Mouse (Mus musculus): ENCODE measurements at regions not wholly inside any gene's neighbourhood (a gene's known extent, or its start where the extent isn't known, plus 50 kb on each side); places are given as distances from the start of the nearest gene placed in this dataset.

DNA sequence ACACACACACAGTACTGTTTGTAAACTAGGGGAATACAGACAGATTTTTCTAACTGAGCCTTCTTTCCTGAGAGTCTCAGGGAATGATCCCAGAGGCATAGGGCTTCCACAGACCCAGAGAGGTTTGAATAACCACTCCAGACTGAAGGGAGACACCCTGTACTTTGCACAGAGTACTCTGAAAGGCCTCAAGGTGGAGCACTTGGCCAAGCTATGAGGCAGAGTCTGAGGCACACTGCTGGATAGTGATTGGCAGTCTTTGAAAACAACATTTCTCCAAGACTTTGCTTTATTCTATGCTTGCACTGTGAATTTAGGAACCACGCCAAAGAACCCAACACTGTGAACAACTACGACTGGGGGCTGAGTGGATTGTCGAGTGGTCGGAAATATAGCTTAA lies 192.1 kb upstream of the Fam241a start:
- Histone ChIP-seq H3K27me3 (no peaks in the 10 kb centered on the region), H3K36me3 (no peaks in the 10 kb centered on the region), H3K4me3 (no peak overlapping the region), H3K9me3 (no peaks in the 10 kb centered on the region), H3K4me1 (no peaks in the 10 kb centered on the region), H3K4me2 (replicated peaks) (no peak overlapping the region), H3K27ac (no peak overlapping the region), H3K9ac (no peak overlapping the region)
- ATAC-seq (ENCODE audit: insufficient number of reproducible peaks, insufficient read depth, low FRiP score, low TSS enrichment) = peak; percentile 87; the same call in 1 of the 2 replicates
- WGBS = 44% methylated on average over 4 of the region's 4 CpGs

DNA sequence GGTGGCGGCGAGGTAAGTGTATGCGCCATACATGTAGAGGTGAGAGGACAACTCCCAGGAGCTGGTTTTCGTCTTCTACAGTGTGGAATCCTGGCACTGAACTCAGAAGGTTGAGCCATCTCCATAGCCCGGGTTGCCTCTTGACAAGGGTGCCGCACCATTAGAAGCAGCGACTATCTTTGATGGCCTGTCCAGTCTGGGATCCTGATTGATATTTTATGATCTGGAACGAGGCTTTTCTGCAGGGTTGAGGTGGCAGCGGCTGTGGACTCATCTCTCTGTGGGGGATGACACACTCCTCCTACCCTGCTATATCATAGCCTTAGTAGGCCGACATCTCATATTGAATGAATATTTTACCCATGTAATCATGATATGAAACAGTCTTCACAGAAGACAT lies 191.0 kb upstream of the Fam241a start:
- no peaks in the 10 kb centered on the region for H3K27me3 ChIP-seq
- H3K27ac ChIP-seq = no peak overlapping the region
- H3K36me3 ChIP-seq = no peaks in the 10 kb centered on the region
- ATAC-seq (ENCODE audit: insufficient number of reproducible peaks, insufficient read depth, low FRiP score, low TSS enrichment) = no peak
- WGBS = 87% methylated on average over 10 of the region's 10 CpGs
- no peak overlapping the region for H3K4me3 ChIP-seq
- H3K9me3 ChIP-seq = no peaks in the 10 kb centered on the region
- H3K9ac ChIP-seq = no peak overlapping the region
- no peak overlapping the region for H3K4me2 ChIP-seq (replicated peaks)
- H3K4me1 ChIP-seq = no peaks in the 10 kb centered on the region

DNA sequence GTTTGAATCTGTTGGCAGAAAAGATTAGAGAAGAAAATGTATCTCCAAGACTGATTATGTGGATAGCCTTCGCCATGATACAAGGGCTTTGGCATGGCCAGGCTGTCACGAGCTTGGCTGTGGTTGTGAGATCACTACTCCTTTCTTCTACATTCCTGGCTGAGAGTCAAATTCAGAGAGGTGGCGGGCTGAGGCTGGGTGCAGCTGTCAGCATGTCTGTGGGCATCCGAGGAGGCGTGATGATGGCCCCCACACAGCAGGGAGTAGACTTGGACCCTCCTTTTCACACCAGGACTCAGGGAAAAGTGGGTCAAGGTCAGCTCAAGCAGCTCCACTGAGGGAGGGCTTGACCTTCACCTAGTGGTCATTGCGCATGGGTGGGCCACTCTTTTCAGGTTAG lies 186.3 kb upstream of the Fam241a start:
- H3K36me3 ChIP-seq = no peaks in the 10 kb centered on the region
- 79% methylated on average over 6 of the region's 6 CpGs for WGBS
- no peak overlapping the region for H3K9ac ChIP-seq
- no peak overlapping the region for H3K27ac ChIP-seq
- H3K27me3 ChIP-seq = no peaks in the 10 kb centered on the region
- H3K4me1 ChIP-seq = no peaks in the 10 kb centered on the region
- H3K4me2 ChIP-seq (replicated peaks) = no peak overlapping the region
- no peak overlapping the region for H3K4me3 ChIP-seq
- no peak for ATAC-seq (ENCODE audit: insufficient number of reproducible peaks, insufficient read depth, low FRiP score, low TSS enrichment)
- no peaks in the 10 kb centered on the region for H3K9me3 ChIP-seq

DNA sequence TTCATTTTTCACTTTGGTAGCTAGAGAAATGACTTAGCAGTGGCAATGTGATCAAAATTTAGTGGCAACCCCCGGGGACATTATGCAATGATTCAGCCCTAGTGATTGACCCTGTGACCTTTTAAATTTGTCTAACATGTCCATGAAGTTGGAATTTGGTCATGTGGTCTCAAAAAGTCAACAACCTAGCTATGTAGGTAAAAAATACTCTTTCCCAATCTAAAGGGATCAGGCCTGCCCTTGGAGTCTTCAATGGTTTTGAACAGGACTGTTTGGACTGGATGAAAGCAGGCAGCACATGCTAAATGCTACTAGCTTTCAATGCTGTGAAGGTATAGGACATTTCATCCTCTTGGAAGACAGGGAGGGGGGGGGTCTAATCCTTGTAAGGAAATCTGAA lies 185.3 kb upstream of the Fam241a start:
- H3K4me3 ChIP-seq = no peak overlapping the region
- no peaks in the 10 kb centered on the region for H3K27me3 ChIP-seq
- no peaks in the 10 kb centered on the region for H3K4me1 ChIP-seq
- no peak overlapping the region for H3K9ac ChIP-seq
- no peak for ATAC-seq (ENCODE audit: insufficient number of reproducible peaks, insufficient read depth, low FRiP score, low TSS enrichment)
- no peak overlapping the region for H3K4me2 ChIP-seq (replicated peaks)
- no peak overlapping the region for H3K27ac ChIP-seq
- no peaks in the 10 kb centered on the region for H3K36me3 ChIP-seq
- 57% methylated on average over 1 of the region's 1 CpGs for WGBS
- no peaks in the 10 kb centered on the region for H3K9me3 ChIP-seq

DNA sequence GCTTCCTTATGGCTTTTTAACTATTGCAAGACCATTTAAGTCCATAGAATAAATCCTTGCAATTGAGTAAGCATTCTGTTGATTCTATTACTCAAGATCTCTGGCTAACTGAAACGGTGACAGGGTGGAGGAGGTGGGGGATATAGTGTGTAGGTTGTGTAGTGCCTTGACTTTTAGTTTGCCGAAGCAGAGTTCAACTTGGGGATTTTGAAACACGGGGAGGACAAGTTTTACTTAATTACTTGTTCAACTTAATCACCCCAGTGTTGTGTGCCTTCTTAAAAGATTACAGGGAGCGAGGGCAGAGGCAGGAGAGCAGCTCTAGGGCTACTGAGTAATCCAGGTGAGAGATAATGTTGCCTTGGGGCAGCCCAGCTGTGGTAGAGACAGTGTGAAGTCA lies 171.7 kb upstream of the Fam241a start:
- no peak for ATAC-seq (ENCODE audit: insufficient number of reproducible peaks, insufficient read depth, low FRiP score, low TSS enrichment)
- Histone ChIP-seq H3K9me3 (no peaks in the 10 kb centered on the region), H3K4me1 (no peaks in the 10 kb centered on the region), H3K9ac (no peak overlapping the region), H3K27ac (no peak overlapping the region), H3K36me3 (no peaks in the 10 kb centered on the region), H3K27me3 (no peaks in the 10 kb centered on the region), H3K4me3 (no peak overlapping the region), H3K4me2 (replicated peaks) (no peak overlapping the region)
- WGBS = 67% methylated on average over 4 of the region's 4 CpGs

DNA sequence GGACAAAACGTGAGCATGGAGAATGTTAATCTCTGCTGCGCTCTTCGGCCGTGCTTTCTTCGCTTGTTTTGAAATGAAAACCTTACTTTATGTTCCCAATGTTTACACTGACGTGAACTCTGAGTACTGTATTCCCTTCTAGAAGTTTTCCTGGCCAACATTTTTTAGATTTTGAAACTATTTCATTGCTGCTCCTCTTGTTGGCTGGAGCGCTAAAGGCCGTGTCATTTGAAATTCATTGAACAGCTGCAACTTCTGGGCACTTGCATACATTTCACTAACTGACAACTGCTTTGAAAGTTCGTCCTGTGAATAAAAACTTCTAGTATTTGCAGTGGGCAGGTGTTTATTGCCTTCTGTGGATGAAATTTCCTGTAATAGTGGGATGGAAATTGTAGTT lies 157.9 kb upstream of the Fam241a start:
- Histone ChIP-seq H3K36me3 (no peaks in the 10 kb centered on the region), H3K9ac (no peak overlapping the region), H3K9me3 (no peaks in the 10 kb centered on the region), H3K4me2 (replicated peaks) (no peak overlapping the region), H3K27me3 (no peaks in the 10 kb centered on the region), H3K4me1 (no peaks in the 10 kb centered on the region), H3K4me3 (no peak overlapping the region), H3K27ac (no peak overlapping the region)
- no peak for ATAC-seq (ENCODE audit: insufficient number of reproducible peaks, insufficient read depth, low FRiP score, low TSS enrichment)
- WGBS = 72% methylated on average over 9 of the region's 9 CpGs

DNA sequence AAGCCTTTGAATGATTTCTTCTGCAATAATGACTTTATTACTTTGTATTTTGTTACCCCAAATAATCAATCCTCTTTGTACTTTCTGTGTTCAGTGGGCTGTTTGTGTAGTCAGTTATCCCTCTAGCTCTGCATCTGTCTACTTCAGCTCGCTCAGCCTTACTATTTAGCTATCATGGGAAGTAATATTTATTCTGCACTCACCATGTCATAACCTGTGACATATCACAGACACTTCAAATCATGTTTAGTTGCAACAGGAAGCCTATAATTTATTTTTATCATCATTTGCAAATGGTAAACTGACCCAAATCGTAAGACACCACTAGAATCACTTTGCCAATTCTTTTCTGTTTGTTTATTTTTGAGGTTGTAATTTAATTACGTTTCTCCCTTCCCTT lies 147.6 kb upstream of the Fam241a start:
- H3K9me3 ChIP-seq = no peaks in the 10 kb centered on the region
- no peak overlapping the region for H3K4me3 ChIP-seq
- H3K9ac ChIP-seq = no peak overlapping the region
- no peaks in the 10 kb centered on the region for H3K27me3 ChIP-seq
- 85% methylated on average over 3 of the region's 3 CpGs for WGBS
- ATAC-seq (ENCODE audit: insufficient number of reproducible peaks, insufficient read depth, low FRiP score, low TSS enrichment) = no peak
- H3K36me3 ChIP-seq = no peaks in the 10 kb centered on the region
- no peak overlapping the region for H3K27ac ChIP-seq
- no peak overlapping the region for H3K4me2 ChIP-seq (replicated peaks)
- peaks cover 5% of the 10 kb centered on the region; the same call in 1 of the 2 replicates for H3K4me1 ChIP-seq

DNA sequence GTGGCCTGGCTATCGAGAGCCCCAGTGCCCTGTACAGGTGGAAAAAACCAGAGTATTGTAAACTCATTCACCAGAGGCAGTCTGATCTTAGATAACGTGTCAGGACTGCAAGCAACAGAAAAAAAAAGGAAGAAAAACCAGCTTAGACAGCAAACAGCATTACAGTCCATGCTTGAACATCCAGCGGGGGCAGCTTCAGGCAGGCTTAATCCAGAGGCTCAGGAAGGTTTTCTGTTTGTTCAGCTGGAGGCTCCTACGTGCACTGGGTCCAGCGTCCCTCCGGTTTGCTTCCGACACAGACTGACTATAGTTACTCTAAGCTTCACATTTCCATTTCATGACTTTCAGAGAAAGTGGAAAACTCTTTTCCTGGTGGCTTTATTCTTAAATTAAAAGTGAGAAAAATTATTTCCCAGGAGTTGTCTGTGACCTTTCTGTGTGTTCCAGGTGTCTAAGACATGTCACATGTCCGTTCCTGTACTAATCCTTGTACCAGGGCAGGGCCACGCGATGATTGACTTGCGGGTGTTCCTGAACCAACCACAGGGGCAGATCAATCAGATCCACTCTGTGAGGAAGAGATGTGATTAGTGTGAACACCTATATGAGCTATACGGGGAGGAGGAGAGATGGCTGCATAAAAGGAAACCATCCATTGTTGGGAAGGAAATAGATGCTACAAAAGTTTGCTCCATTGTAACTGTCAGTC lies 144.4 kb upstream of the Fam241a start:
- Histone ChIP-seq H3K27ac (no peak overlapping the region), H3K4me1 (peaks cover 5% of the 10 kb centered on the region; the same call in 1 of the 2 replicates), H3K9ac (no peak overlapping the region), H3K36me3 (no peaks in the 10 kb centered on the region), H3K9me3 (no peaks in the 10 kb centered on the region), H3K27me3 (no peaks in the 10 kb centered on the region), H3K4me3 (no peak overlapping the region), H3K4me2 (replicated peaks) (no peak overlapping the region)
- 34% methylated on average over 12 of the region's 12 CpGs for WGBS
- no peak for ATAC-seq (ENCODE audit: insufficient number of reproducible peaks, insufficient read depth, low FRiP score, low TSS enrichment)

DNA sequence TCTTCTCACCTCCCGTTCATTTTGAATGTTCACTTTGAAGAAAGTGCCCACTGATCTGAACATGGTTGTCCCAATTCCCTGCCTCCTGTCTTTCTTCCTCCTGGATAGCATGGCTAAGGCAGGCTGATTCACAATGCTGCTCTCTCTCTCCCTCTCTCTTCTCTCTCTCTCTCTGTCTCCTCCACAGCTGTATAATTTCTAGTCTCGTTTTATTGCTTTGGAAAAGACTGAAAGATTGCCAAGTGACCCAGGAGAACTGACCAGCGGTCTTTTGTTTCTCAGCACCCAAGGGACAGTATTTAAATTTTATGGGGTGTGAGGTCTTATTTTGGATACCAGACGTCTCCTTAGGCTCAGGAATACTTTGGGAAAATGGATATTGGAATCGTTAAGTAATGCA lies 143.1 kb upstream of the Fam241a start:
- no peak overlapping the region for H3K4me3 ChIP-seq
- no peak overlapping the region for H3K27ac ChIP-seq
- no peaks in the 10 kb centered on the region for H3K9me3 ChIP-seq
- peaks cover 5% of the 10 kb centered on the region; the same call in 1 of the 2 replicates for H3K4me1 ChIP-seq
- H3K4me2 ChIP-seq (replicated peaks) = no peak overlapping the region
- no peak overlapping the region for H3K9ac ChIP-seq
- ATAC-seq (ENCODE audit: insufficient number of reproducible peaks, insufficient read depth, low FRiP score, low TSS enrichment) = no peak
- no peaks in the 10 kb centered on the region for H3K36me3 ChIP-seq
- WGBS = 59% methylated on average over 5 of the region's 5 CpGs
- no peaks in the 10 kb centered on the region for H3K27me3 ChIP-seq

DNA sequence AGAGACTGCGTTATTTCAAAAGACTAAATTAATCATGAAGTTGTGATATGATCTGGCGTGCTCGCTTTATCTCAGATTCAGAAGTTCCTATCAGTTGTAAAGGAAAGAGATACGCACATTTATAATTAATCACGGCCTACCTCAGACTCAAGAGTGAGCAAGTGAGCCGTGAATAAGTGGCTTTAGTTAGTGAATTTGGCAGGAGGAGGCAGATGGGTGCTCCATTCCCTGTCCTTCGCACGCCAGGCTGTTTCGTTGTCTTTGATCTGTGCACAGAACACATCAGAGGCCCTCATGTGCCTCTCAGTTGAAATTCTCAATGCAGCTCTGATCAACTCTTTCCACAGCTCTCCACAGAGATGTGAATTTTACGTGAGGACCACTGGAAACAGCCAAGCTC lies 140.4 kb upstream of the Fam241a start:
- Histone ChIP-seq H3K27me3 (no peaks in the 10 kb centered on the region), H3K4me2 (replicated peaks) (no peak overlapping the region), H3K4me3 (no peak overlapping the region), H3K9ac (no peak overlapping the region), H3K4me1 (peaks cover 5% of the 10 kb centered on the region; the same call in 1 of the 2 replicates), H3K9me3 (no peaks in the 10 kb centered on the region), H3K27ac (no peak overlapping the region), H3K36me3 (no peaks in the 10 kb centered on the region)
- 77% methylated on average over 10 of the region's 10 CpGs for WGBS
- no peak for ATAC-seq (ENCODE audit: insufficient number of reproducible peaks, insufficient read depth, low FRiP score, low TSS enrichment)

DNA sequence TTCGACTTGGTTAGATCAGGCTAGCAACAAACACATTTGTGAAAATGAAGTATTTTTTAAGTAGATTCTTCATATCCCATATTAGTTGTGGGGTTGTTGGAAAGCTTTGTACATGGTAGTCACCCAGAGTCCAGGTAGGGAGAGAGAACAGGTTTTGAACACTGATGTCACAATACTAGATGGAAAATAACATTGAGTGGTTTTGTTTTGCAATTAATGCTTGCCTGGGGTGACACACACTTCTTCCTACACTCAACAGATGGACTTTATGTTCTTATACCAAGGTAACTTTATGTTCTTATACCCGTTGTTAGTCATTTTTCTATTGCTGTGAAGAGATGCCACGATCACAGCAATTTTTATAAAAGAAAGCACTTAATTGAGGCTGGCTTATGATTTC lies 134.2 kb upstream of the Fam241a start:
- Histone ChIP-seq H3K36me3 (no peaks in the 10 kb centered on the region), H3K4me2 (replicated peaks) (no peak overlapping the region), H3K27ac (no peak overlapping the region), H3K9ac (no peak overlapping the region), H3K4me1 (no peaks in the 10 kb centered on the region), H3K4me3 (no peak overlapping the region), H3K27me3 (no peaks in the 10 kb centered on the region), H3K9me3 (no peaks in the 10 kb centered on the region)
- ATAC-seq (ENCODE audit: insufficient number of reproducible peaks, insufficient read depth, low FRiP score, low TSS enrichment) = no peak
- WGBS = 91% methylated on average over 3 of the region's 3 CpGs

DNA sequence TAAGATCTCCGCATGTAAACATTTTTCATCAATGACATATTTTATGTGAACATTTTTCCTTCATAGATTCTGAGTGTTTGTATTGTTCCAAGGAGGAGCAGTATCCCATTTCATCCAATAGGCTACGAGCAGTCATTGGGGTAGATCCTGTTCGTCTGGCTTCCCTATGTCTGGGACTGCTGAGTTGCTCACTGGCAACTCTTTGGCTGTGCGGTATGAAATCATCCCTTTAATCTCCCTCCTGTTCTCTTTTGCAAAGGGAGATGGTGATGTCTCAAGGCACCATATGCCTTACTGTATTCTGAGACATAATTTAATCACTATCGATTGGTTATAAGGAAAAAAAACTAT lies 133.4 kb upstream of the Fam241a start:
- Histone ChIP-seq H3K4me3 (no peak overlapping the region), H3K4me1 (no peaks in the 10 kb centered on the region), H3K36me3 (no peaks in the 10 kb centered on the region), H3K27me3 (no peaks in the 10 kb centered on the region), H3K9ac (no peak overlapping the region), H3K9me3 (no peaks in the 10 kb centered on the region), H3K27ac (no peak overlapping the region), H3K4me2 (replicated peaks) (no peak overlapping the region)
- WGBS = 57% methylated on average over 5 of the region's 5 CpGs
- ATAC-seq (ENCODE audit: insufficient number of reproducible peaks, insufficient read depth, low FRiP score, low TSS enrichment) = peak; percentile 69; the same call in 1 of the 2 replicates
